Mouse (Mus musculus) layer of hippocampus, adult 18-20 months (tissue): Measurements from ENCODE around the gene Hscb. TPM values are rescaled to one million over a fixed set of nuclear protein-coding genes. Genes with fewer than 3 reads are reported as not detected.
"Not testable (repeated sequence)": the region's sequence is repeated elsewhere in the genome, so short reads cannot be mapped to it uniquely, and the experiment has no call there.

Source experiments
- DNase-seq, 2 experiments: peaks; one replicate each; pipeline ENCODE4 v3.0.0; 2022; ENCODE audit warnings: low spot score in 2 of 2
- long read RNA-seq: library from polyadenylated mRNA; stranded (forward); transcript quantifications from one replicate; pipeline ENCODE4 v2.0.0, GENCODE M21; 2021
- total RNA-seq, 2 experiments: library from RNA; stranded (reverse); gene quantifications; 2 replicates each; pipeline ENCODE4 v1.2.3; 2021

The Hscb gene
- total RNA-seq: 10 to 100 TPM; 12.3 to 13.3 TPM
- long read RNA-seq, partial matches to known transcripts: 0 of 5 reads
- long read RNA-seq, other reads (novel, unspliced or antisense): 3 of 5 reads

DNA sequence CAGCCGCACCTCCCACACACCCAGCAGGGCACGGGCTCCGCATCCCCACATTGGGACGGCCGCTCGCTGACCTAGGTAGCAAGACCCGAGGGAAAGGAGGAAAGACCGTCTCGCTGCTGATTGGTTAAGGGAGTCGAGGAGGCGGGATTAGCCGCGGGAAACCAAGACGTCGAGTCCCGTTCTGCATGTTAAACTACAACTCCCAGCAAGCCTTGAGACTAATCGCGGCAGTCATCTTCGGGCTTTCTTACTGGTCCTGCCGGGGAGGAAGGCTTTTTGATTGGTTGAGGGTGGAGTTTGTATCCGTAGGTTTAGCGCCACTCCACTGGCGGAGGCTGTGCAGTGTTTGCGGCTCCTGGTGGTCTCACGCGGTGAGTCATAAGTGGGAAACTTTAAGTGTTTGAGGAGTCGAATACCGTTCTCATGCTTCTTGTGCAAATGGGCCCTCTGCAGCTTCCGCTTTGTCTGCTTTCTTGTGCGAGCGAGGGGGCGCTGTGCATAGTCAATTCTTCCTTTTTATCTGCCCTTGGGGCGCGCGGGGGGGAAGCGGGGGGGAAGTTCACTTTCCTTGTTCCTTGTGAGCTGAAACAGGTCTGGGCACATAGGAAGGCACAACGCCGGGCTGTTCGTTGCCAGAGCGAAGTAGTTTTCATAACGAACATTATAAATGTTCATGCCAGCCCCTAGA is at the start of gene Hscb, which contains the start of gene Chek2:
Hscb (minus strand) TSS at position 100 of the 688 bp plus-strand sequence.
Chek2 (plus strand) TSS at position 302 of the 688 bp plus-strand sequence.
- DNase-seq: peak; percentile 97 to 99

DNA sequence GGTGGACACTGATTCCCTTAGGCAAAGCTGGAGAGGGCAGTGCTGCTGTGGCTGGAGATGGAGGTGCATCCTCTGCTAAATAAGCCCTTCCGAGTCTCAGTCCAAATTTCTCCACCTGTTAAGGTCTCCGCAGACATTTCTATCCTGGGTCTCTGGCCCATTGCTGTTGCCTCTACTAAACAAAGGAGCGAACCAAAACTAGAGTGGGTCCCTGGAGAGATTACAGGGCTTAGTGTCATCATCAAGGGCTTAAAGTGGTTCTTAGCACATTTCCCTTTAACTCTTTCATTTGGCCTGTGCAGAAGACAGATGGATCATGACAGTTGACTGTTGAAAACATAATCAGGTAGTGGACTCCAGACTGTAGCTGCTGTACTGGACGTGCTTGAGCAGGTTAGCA is 49.0 kb upstream of the Hscb start:
- no peak for DNase-seq

DNA sequence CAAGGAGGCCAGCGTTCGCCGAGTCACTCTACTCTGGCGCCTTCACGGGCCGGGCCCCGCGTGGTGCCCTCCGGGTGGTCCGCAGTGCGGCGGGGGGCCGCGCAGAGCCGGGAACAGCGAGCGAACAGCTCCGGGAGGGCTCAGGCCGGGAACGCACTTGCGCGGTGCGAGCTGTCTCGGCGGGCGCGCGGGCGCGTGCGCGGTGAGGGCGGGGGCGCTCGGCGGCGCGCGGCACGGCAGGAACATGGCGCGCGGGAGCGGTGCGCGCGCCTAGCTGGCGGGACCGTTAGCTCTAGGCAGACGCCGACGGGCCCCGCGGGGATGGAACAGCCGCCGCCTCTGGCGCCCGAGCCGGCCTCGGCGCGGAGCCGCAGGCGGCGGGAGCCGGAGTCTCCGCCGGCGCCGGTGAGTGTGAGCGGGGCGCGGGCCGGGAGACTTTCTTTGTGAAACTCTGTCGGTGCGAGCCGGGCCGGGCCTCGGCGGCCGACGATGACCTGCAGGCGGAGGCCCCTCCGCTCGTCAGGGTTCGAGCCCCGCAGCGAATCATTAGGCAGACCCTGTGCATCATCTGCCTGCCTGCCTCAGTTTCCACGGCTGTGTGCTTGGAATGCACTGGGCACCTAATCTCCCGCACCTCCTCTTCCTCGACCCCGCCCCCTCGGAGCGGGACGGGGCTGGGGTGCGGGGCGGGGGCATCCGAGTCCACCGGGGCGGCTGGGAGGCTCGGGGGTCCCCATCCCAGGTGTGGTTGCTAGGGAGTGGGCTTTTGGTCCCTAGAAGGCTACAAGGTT is 40.2 kb upstream of the Hscb start, which contains the start of gene Ttc28:
Ttc28 (plus strand) TSS at position 220 of the 791 bp plus-strand sequence.
- peak; percentile 78 to 90 for DNase-seq

DNA sequence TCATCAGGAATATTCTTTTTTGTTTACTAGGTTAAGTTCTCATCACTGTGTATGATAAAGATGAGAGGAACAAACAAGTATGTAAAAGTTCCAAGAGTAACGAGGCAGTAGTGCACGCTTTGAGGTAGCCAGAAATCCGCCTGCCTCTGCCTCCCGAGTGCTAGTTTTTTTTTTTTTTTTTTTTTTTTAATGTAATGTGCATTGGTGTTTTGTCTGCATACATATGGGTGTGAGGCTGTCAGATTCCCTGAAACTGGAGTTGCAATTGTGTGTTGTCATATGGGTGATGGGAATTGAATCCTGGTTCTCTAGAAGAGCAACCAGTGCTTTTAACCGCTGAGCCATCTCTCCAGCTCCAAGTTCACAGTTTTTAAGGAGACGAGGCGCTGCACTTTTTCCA is 39.5 kb upstream of the Hscb start:
- DNase-seq: no peak

DNA sequence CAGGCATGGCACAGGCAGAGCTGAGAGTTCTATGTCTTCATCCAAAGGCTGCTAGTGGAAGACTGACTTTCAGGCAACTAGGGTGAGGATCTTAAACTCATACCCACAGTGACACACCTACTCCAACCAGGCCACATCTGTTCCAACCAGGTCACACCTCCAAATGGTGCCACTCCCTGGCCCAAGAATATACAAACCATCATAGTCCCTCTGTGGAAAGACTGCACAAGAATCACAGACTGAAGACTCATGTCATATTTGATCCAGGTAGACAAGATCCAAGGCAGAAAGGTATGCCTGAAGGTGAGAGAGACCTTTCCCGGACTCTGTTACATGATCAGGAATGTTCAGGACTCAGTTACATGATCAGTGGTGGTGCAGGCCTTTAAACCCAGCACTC is 38.9 kb upstream of the Hscb start:
- DNase-seq: not testable (repeated sequence)

DNA sequence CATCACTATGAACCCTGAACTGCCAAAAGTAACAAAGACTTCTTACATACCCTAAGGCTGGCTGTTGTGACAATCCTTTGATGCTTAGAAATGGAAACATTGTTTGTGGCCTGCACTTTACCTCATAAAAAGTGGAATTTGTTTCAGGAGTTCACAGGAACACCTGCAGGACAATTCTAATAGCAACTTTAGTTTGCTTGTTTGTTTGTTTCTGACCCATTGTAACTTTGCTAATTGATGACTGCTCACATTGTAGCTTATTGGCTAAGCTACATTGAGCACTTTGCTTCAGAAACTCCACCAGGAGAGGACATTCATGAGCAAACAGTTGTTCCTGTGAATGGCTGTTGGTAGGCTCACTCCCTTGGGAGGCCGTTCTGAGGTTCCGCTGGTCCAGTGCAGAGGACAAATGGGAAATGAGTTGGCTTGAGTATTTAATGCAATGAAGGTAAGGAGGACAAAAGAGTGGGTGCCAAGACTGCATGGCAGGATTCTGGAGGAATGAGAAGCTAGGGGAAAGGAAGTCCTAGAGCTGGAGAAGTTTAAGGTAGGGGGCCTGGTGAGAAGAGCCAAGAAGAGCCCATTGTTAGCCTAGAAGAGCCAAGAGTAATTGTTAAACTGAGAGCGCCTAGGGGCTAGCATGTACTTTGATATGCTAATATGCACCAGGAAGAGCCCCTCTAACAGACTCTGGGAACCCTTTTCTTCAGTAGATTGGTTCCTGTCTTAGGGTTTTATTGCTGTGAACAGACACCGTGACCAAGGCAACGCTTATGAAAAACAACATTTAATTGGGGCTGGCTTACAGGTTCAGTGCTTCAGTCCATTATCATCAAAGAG is 38.3 kb upstream of the Hscb start:
- DNase-seq: no peak

DNA sequence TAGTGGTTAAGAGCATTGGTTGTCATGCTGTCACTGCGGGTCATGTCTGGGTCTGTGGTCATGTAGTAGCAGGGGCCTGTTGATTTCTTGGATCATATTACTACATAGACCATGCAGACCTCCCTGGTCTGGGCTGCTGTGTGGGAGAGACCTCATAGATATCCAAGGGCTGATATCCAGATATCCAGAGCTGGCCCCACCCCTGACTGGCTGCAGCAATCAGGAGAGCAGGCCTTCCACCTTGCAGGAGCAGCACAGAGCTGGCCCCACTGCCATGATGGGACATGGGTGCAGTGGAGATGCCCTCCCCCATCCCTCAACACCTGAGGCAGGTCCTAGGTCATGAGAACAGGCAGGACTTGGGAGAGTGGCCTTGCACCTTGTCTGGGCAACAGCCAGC is 35.7 kb upstream of the Hscb start:
- no peak for DNase-seq

DNA sequence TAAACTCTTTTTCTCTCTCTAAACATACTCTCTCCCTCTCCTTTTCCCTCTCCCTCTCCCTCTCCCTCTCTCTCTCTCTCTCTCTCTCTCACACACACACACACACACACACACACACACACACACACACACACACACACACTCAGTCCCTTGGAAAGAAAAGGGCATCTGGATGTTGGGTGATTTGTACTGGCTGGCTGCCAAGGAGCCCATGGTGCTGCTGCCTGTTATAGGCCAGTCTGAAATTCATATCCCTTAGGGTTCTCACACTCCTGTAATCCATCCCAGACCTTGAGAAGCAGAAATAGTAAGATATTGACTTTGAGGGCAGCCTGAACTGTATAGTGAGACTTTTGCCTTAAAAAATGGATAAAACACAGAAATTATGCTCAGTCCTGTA is 35.1 kb upstream of the Hscb start:
- DNase-seq: no peak

DNA sequence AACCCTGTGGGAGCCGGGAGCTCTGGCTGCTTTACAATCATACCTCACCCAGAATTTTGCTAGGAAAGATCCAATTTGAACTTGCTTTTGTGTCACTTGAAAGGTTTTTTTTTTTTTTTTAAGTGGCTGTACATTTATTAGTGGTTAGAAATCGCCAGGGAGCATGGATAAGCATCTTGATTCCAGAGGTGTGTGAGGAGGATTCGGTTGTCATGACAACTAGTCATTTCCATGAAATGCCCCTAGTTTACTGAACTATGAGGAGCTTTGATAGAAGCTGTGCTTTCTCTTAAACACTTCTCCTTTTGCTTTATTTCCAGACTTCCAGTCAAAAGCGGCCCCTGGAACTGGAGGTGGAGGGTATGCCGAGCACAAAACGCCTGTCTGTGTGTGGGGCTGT is 33.6 kb upstream of the Hscb start:
- peak in 1 of 2 experiments; percentile 7 for DNase-seq

DNA sequence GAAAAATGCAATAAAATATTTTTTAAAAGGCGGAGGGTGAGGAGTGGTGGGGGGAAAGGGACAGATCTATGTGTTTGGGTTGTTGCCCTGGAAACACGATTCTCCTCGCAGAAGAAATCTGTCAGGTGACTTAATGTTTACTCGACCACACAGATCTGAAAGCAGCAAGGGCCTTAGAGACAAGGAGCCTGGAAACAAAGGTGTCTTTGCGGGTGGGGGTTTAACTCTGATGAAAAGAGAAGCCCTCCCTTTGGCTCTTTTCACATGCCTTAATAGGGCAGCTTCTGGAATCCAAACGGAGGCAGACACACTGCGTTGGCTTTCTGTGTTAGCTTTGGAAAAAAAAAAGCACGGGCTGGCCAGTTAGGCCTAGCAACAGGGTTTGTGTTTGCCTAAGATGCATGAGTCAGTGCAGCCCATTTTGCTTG is 29.7 kb upstream of the Hscb start:
- peak in 1 of 2 experiments; percentile 30 for DNase-seq

DNA sequence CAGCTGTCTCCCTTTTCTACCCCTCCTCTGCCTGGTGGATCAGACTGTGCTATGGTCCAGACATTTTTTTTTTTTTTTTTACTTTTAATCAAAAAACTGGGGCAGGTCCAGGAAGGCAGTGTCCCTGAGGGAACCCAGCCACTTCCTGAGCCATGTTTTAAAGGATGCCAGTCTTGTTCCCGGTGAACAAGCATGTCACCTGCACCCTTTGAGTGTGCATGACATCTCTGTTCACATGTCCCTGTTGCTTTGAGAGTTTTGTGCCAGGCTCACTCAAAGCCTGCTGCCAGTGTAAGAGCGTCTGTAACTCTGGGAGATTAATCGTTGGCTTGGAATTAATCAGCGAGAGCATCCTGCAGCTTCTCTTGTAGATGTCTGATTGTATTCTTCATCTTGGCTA is 28.9 kb upstream of the Hscb start:
- DNase-seq: peak in 1 of 2 experiments; percentile 26

DNA sequence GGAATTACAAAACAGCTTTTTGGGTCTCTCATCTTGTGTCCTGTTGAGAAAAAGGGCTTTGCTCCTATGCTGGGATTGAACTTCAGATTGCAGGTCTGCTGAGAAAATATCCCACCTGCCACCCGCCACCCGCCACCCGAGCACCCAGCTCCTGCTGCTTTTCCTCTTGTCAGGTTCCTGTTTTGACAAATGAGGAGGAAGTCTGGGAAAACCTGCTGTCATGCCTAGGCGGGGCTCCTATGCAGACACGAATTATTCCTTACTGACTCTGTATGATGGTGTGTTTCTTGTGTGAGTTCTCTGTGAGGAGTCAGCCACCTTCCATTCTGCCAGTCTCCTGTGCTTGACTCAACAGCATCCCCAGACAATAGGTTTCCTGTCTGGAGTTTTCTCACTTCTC is 20.9 kb upstream of the Hscb start:
- no peak for DNase-seq

DNA sequence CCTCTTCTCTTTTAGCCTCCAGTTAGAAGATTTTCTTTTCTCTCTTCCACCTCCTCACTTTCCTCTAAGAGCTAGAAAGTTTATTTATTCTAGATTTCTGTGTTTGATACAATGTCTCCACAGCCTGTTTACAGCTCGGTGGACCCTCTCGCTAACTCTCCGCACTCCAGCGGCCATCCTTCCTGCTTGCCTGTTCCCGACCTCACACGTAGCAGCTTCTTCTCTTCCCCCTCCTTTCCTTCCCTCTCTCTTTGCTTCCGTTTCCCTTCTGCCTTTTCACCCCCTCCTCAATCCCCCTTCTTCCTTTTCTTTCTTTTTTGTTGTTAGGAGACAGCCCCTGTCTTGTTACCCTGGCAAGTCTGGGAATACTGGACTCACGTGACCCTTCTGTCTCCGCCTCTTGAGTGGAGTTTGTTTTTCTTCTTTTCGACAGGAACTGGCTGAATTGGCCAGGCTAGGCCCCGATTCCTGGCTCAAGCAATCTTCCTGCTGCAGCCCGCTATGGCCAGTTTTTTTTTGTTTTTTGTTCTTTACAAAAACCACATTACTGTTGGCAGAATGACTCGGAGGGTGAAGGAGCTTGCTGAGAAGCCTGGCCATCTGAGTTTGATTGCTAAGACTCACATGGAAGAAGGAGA is 19.6 kb upstream of the Hscb start:
- DNase-seq: peak in 1 of 2 experiments; percentile 46

DNA sequence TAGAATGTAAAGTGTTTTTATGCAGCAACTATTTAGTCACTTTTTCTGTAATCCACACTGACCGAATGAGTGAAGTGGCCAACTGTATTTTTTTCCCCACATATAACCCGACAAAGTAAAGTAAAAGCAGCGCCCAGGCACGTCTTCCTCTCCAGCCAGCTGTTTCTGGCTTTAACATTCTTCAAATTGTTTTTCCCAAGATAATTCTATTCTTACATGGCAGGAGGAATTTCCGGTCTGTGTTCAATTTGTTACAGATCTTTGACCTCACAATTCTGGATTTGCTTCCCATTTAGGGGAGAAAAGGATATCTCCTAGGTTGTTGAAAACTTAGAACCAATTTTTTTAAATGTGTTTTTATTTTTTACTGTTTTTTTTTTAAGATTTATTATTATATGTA is 17.5 kb upstream of the Hscb start:
- DNase-seq: no peak

DNA sequence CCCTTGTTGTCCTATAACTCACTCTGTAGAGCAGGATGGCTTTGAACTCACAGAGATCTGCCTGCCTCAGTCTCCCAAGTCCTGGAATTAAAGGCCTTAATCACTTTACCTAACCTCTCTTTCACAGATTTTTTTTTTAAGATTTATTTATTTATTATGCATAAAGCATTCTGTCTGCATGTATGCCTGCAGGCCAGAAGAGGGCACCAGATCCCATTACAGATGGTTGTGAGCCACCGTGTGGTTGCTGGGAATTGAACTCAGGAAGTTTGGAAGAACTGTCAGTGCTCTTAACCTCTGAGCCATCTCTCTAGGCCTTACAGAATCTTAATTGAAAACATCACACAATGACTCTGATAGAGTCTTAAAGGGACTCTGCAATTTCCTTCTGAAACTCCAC is 13.4 kb upstream of the Hscb start:
- DNase-seq: no peak

DNA sequence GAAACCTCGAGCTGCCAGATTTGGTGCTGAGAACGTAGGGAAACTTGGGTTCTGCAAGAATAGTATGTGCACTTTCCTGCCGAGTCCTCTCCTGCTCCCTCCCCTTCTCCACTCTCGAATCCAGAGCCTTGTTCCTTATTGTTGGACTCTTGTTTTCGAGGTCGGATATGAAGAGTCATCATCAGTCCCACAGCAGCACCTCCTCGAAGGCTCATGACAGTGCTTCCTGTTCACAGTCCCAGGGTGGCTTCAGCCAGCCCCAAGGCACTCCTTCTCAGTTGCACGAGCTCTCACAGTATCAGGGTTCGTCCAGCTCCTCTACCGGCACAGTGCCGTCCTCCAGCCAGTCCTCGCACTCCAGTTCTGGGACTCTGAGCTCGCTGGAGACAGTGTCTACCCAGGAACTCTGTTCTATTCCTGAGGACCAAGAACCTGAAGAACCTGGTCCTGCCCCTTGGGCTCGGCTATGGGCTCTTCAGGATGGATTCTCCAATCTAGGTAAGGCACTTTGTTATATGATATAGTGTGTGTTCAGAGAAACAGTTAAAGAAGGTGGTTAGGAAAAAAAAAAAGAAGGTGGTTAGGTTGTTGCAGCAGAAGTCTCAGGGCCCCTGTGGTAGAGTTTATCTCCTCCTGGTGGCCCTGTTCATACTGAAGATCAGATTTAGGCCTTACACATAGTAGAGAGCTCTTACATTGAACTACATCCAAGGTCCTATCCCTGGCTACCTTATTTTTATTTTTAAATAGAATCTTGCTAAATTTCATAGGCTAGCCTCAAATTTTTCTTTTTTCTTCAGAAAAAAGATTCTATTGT is 1.7 kb upstream of the Hscb start:
- DNase-seq: no peak

DNA sequence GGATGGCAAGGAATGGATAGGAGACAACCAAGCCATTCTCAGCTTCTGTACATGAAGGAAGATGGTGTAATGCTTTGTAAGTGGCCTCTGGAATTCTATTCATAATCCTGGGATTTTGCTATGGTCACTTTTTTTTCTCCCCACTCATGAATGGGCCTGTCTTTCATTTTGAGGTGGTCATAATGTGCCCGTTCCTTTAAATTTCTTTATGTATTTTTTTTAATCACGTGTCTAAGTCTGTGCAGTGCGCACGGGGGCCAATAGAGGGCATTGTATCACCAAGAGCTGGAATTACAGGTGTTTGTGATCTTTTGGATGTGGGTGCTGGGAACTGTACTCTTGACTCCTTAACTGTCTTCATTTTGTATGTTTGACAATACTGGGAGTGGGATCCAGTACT is 888 bp upstream of the Hscb start:
- DNase-seq: peak in 1 of 2 experiments; percentile 30

DNA sequence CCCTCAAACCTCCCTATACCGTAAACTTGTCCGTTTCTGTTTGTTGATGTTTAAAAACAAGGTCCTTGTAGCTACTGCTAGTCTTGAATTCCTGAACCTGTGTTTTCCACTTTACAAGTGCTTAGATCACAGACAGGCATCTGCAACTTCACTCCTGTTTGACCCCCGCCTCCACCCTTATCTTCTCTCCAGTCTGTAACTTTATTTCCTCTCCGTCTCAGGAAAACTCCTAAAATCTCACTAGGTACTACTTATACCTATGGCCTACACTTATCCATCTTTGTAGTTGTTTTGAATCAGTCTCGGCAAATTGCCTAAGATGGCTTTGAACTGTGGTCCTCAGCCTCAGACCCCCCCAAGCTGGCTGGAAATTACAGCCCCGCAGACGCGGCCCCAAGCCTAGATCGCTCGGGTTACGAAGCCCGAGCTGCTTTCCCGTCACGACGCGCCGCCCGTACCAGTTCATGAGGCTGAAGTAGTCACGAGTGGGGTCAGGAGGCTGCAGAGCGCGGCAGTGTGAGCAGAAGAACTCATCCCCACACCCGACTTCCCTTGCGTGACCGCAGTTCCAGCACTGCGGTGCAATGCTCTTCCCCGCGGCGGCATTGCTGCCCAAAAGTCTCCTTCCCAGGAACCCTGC is 419 bp downstream of the Hscb start:
- no peak for DNase-seq

DNA sequence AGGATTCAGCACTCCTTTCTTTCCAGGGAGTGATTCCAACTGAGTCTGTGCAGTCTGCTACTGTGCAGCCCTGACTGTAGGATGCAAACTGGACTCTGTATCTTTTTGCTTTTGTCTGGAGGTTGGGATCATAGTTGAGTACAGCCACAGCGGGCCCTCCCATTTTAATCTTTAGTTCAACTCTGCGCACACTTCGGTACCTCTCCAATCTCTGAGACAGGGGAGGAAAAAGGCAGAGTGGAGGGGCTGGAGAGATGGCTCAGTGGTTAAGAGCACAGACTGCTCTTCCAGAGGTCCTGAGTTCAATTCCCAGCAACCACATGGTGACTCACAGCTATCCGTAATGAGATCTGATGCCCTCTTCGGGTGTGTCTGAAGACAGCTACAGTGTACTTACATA is 1.6 kb downstream of the Hscb start:
- not testable (repeated sequence) for DNase-seq

DNA sequence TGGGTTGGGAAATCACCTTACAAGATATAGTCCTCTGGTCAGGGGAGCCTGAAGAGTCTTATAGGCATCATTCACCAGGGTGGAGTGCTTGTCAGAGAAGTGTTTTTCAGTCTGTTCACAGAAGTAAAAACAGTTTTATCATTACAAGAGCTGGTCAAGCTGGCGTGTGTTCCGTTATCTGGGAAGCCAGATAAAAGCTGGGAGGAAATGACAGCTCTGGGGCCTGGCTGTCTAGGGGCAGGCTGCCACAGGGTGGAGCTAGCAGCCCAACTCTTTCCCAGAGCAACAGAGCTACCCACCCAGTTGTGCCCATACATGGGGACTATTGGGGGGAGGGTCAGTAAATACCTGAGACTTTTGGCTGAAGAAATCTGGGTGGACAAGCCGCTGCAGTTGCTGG is 3.6 kb downstream of the Hscb start:
- peak; percentile 15 to 66 for DNase-seq
